Mouse (Mus musculus) hindbrain, embryonic 14.5 days (tissue): ENCODE results near the gene Amotl1. TPM values are rescaled to one million over a fixed set of nuclear protein-coding genes. Genes with fewer than 3 reads are reported as not detected.
"Not testable (repeated sequence)": the region's sequence is repeated elsewhere in the genome, so short reads cannot be mapped to it uniquely, and the experiment has no call there.

Source experiments
- ATAC-seq: fragments of 200-750 bp; cut with Nextera tagmentation; 2 replicates; pipeline ENCODE4 v1.8.0; 2017; ENCODE audit warnings: moderate number of reproducible peaks, mild to moderate bottlenecking, moderate TSS enrichment, moderate library complexity; ENCODE audit not compliant: low FRiP score
- DNase-seq: peaks from one replicate; pipeline ENCODE4 v3.0.0-alpha.2; 2015; ENCODE audit warnings: low spot score
- H3K27ac ChIP-seq: fragments of 300-500 bp; sonication (generic); 2 replicates; pipeline ENCODE4 v1.5.1; 2014; ENCODE audit warnings: mild to moderate bottlenecking, moderate library complexity
- H3K27me3 ChIP-seq: fragments of 300-500 bp; sonication (generic); 2 replicates; pipeline ENCODE4 v1.6.1; 2014; ENCODE audit warnings: mild to moderate bottlenecking, low read length, mixed read lengths; ENCODE audit not compliant: control insufficient read depth, insufficient read depth
- H3K36me3 ChIP-seq: fragments of 300-500 bp; sonication (generic); replicated peaks from 2 replicates; pipeline ENCODE4 v1.6.1; 2014; ENCODE audit not compliant: control insufficient read depth, insufficient read depth
- H3K4me1 ChIP-seq: fragments of 300-500 bp; sonication (generic); replicated peaks from 2 replicates; pipeline ENCODE4 v1.6.1; 2014; ENCODE audit warnings: antibody characterized with exemption, low read length, mixed read lengths; ENCODE audit not compliant: control insufficient read depth, insufficient read depth
- H3K4me2 ChIP-seq: fragments of 300-500 bp; sonication (generic); replicated peaks from 2 replicates; pipeline ENCODE4 v1.6.1; 2014; ENCODE audit warnings: mild to moderate bottlenecking, moderate library complexity
- H3K4me3 ChIP-seq: fragments of 300-500 bp; sonication (generic); replicated peaks from 2 replicates; pipeline ENCODE4 v1.5.1; 2014; ENCODE audit warnings: mild to moderate bottlenecking, low read length
- H3K9ac ChIP-seq: fragments of 300-500 bp; sonication (generic); 2 replicates; pipeline ENCODE4 v1.6.1; 2014
- H3K9me3 ChIP-seq: fragments of 300-500 bp; sonication (generic); 2 replicates; pipeline ENCODE4 v1.6.1; 2016; ENCODE audit warnings: low read length; ENCODE audit not compliant: control insufficient read depth
- WGBS: fragments of 180-500 bp; shearing (Covaris S2); extraction: QIAGEN DNeasy Blood & Tissue Kit; methylation state at CpG from one replicate; pipeline ENCODE4 v1.1.7; 2014; 5-methylcytosine and 5-hydroxymethylcytosine counted together
- polyA plus RNA-seq: library from polyadenylated mRNA; unstranded; fragments of >200 nt; fragmentation: Nextera tagmentation; extraction: Ambion mirVana; gene quantifications from 2 replicates; pipeline ENCODE4 v1.2.1, GENCODE M21; 2014

Gene Amotl1
- polyA plus RNA-seq, result 10.1 and 10.3 TPM in 2 replicates

- Histone ChIP-seq H3K27ac (no peak within 1 kb of the TSS), H3K4me2 (no peak within 1 kb of the TSS), H3K4me1 (peaks cover 12% of the 10 kb centered on the region; the same call in 1 of the 2 replicates), H3K4me3 (no peak within 1 kb of the TSS), H3K36me3 (no peaks in the 10 kb centered on the region), H3K9me3 (no peaks in the 10 kb centered on the region), H3K9ac (no peak within 1 kb of the TSS), H3K27me3 (no peaks in the 10 kb centered on the region)
- ATAC-seq (no peak), DNase-seq (no peak)
- WGBS, result 56% methylated on average over 4 of the region's 4 CpGs
These were observed at the start of gene Amotl1 for GRCm38 (mm10) chr9:14644956-14645355. Gene Amotl1, minus strand, starts transcription at chr9:14645056.

DNA sequence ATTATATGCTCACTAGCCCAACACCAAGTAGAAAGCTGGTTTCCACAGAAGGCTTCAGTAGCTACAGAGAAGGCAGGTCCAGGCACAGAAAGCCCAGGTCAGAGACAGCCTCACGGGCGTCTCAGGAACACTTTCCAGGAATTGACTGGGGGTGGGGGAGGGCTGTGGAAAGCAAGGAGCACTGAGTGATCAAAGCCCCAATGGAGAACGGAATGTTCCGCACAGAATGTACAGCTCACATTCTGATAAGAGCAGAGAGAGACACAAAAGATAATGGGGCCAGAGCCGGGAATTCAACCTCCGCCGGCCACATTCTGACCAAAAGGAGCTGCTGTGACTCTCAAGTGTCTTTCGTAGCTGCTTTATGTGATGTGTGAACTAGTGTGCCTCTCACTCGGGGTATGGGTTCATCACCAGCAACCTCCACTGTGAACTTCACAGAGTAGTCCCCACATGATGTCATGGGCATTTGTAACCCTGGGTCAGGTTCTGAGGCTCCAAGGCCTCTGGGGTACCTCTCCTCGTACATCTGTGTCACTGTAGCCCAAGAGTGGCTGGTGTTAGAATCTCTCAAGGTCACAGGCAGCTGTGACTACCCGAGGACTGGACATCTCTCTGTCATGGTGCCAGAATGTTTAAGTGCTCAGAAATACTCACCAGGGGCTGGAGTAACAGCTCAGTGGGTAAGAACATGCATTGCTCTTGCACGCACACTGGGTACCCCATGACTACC lies 44.7 kb upstream of the Amotl1 start:
- no peak overlapping the region for H3K9ac ChIP-seq
- H3K27me3 ChIP-seq, result no peaks in the 10 kb centered on the region
- 77% methylated on average over 12 of the region's 12 CpGs for WGBS
- H3K27ac ChIP-seq, result no peak overlapping the region
- no peaks in the 10 kb centered on the region for H3K4me1 ChIP-seq
- no peaks in the 10 kb centered on the region for H3K36me3 ChIP-seq
- no peak overlapping the region for H3K4me3 ChIP-seq
- no peak for ATAC-seq
- no peak for DNase-seq
- no peaks in the 10 kb centered on the region for H3K9me3 ChIP-seq
- no peak overlapping the region for H3K4me2 ChIP-seq

DNA sequence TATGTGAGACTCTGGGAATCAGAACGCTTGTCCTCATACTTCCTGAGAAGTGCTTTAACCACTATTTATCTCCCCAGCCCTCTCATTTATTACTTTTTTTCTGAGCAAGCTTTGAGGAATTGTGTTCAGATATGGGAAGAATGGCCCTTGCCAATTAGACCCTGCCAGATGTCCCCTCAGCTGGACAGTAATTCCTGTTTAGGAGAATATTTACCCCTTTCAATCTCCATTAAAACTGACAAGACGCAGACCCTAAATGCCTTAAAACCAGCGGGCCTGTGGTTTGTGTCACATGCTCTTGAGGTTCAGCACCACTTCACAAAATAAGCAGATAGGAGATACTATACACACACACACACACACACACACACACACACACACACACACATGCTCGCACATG lies 39.5 kb upstream of the Amotl1 start:
- ATAC-seq, result no peak
- Histone ChIP-seq H3K36me3 (no peaks in the 10 kb centered on the region), H3K4me3 (no peak overlapping the region), H3K27me3 (no peaks in the 10 kb centered on the region), H3K4me2 (no peak overlapping the region), H3K9me3 (no peaks in the 10 kb centered on the region), H3K27ac (no peak overlapping the region), H3K4me1 (no peaks in the 10 kb centered on the region), H3K9ac (no peak overlapping the region)
- DNase-seq, result no peak
- WGBS, result 83% methylated on average over 4 of the region's 4 CpGs

GRCm38 (mm10) chr9:14682741-14683140 lies 37.9 kb upstream of the Amotl1 start:
- Histone ChIP-seq H3K9me3 (no peaks in the 10 kb centered on the region), H3K4me3 (no peak overlapping the region), H3K27ac (no peak overlapping the region), H3K4me1 (no peaks in the 10 kb centered on the region), H3K9ac (no peak overlapping the region), H3K4me2 (no peak overlapping the region), H3K27me3 (no peaks in the 10 kb centered on the region), H3K36me3 (no peaks in the 10 kb centered on the region)
- ATAC-seq (no peak), DNase-seq (no peak)

DNA sequence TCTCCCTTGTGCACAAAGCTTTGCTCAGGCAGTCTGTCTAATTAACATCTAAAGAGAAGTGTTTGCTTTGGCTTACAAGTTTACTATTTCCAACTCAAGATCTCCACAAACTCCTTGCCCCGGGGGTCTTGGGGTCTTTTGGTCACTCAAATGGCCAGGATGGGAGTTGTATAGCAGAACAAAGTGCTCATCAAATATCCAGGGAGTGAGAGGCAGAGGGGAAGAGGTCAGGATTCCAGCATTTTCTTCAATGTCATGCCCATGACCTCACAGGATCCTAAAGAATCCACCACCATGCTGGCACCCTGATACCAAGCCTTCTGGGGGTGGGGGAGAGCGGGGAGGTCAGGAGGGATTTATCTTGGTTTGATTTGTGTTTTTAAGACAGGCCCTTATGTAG lies 35.7 kb upstream of the Amotl1 start:
- Histone ChIP-seq H3K36me3 (no peaks in the 10 kb centered on the region), H3K4me1 (no peaks in the 10 kb centered on the region), H3K27ac (no peak overlapping the region), H3K9me3 (no peaks in the 10 kb centered on the region), H3K27me3 (no peaks in the 10 kb centered on the region), H3K9ac (no peak overlapping the region), H3K4me3 (no peak overlapping the region), H3K4me2 (no peak overlapping the region)
- WGBS, result 38% methylated on average over 2 of the region's 2 CpGs
- DNase-seq, result no peak
- ATAC-seq, result no peak

- no peaks in the 10 kb centered on the region for H3K36me3 ChIP-seq
- H3K9me3 ChIP-seq, result no peaks in the 10 kb centered on the region
- 58% methylated on average over 9 of the region's 9 CpGs for WGBS
- ATAC-seq, result no peak
- no peak for DNase-seq
- H3K27me3 ChIP-seq, result no peaks in the 10 kb centered on the region
- no peak overlapping the region for H3K9ac ChIP-seq
- no peaks in the 10 kb centered on the region for H3K4me1 ChIP-seq
- H3K27ac ChIP-seq, result no peak overlapping the region
- H3K4me3 ChIP-seq, result no peak overlapping the region
- no peak overlapping the region for H3K4me2 ChIP-seq
These were observed 31.1 kb upstream of the Amotl1 start for GRCm38 (mm10) chr9:14675707-14676691.

GRCm38 (mm10) chr9:14674506-14674905 lies 29.6 kb upstream of the Amotl1 start:
- Histone ChIP-seq H3K36me3 (no peaks in the 10 kb centered on the region), H3K4me2 (no peak overlapping the region), H3K9me3 (no peaks in the 10 kb centered on the region), H3K27ac (no peak overlapping the region), H3K4me1 (no peaks in the 10 kb centered on the region), H3K4me3 (no peak overlapping the region), H3K27me3 (no peaks in the 10 kb centered on the region), H3K9ac (no peak overlapping the region)
- ATAC-seq, result no peak
- WGBS, result 91% methylated on average over 8 of the region's 8 CpGs
- no peak for DNase-seq

DNA sequence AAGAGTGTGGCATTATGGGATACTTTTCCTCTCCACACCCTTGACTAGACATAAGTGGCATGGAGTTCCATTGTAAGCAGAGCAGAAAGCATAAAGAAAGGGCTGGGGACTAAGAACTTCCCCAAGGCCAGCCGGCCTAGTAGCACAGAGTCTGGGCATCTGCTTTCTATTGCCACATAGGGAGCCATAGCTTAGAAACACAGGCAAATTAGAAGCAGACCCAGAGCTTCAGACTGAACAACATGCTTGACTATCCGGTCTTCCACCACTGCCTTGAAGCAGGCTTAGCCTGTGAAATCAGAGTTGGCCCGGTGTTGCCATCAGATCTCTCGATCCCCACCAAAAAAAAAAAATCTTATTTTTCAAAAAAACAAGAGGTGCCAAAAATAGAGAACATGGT lies 28.3 kb upstream of the Amotl1 start:
- ATAC-seq (no peak), DNase-seq (no peak)
- no peak overlapping the region for H3K4me3 ChIP-seq
- no peak overlapping the region for H3K27ac ChIP-seq
- no peak overlapping the region for H3K4me2 ChIP-seq
- no peaks in the 10 kb centered on the region for H3K4me1 ChIP-seq
- no peaks in the 10 kb centered on the region for H3K27me3 ChIP-seq
- no peaks in the 10 kb centered on the region for H3K9me3 ChIP-seq
- H3K9ac ChIP-seq, result no peak overlapping the region
- no peaks in the 10 kb centered on the region for H3K36me3 ChIP-seq
- 91% methylated on average over 4 of the region's 4 CpGs for WGBS

DNA sequence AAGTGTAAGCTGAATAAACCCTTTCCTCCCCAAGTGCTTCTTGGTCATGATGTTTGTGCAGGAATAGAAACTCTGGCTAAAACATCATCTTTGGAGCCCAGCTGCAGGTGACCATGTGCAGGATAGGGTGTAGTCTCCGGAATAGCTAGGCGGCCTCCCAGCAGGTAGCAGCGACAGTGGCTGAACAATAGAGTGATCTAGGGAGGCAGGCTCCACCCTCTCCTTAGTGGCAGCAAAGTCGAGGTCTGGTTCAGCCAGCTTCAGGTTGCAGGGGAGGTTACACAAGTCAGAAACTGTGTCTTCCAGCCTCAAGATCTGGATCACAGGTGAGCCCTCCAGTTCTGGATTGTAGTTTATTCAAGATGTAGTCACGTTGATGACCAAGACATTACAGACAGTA lies 27.1 kb upstream of the Amotl1 start:
- H3K4me3 ChIP-seq, DNase-seq, H3K9ac ChIP-seq, ATAC-seq, H3K4me2 ChIP-seq, H3K4me1 ChIP-seq, H3K27ac ChIP-seq, H3K9me3 ChIP-seq, H3K36me3 ChIP-seq, H3K27me3 ChIP-seq: not testable (repeated sequence)
- 39% methylated on average over 5 of the region's 5 CpGs for WGBS
